Mouse (Mus musculus) liver, embryonic 15.5 days (tissue): ENCODE measurements around the gene Iqschfp. TPM values are rescaled to one million over a fixed set of nuclear protein-coding genes. Genes with fewer than 3 reads are reported as not detected.

Source experiments
- ATAC-seq: fragments of 200-750 bp; cut with Nextera tagmentation; 2 replicates; pipeline ENCODE4 v1.8.0; 2017; ENCODE audit warnings: moderate number of reproducible peaks, mild to moderate bottlenecking, moderate library complexity; ENCODE audit not compliant: insufficient read depth
- H3K27ac ChIP-seq: fragments of 300-500 bp; sonication (generic); replicated peaks from 2 replicates; pipeline ENCODE4 v1.5.1; 2015; ENCODE audit warnings: mild to moderate bottlenecking, inconsistent platforms
- H3K27me3 ChIP-seq: fragments of 300-500 bp; sonication (generic); 2 replicates; pipeline ENCODE4 v1.6.1; 2015; ENCODE audit warnings: mild to moderate bottlenecking, inconsistent platforms
- H3K36me3 ChIP-seq: fragments of 300-500 bp; sonication (generic); replicated peaks from 2 replicates; pipeline ENCODE4 v1.6.1; 2015; ENCODE audit warnings: moderate library complexity, mild to moderate bottlenecking, inconsistent platforms
- H3K4me1 ChIP-seq: fragments of 300-500 bp; sonication (generic); replicated peaks from 2 replicates; pipeline ENCODE4 v1.6.1; 2015; ENCODE audit warnings: inconsistent platforms
- H3K4me2 ChIP-seq: fragments of 300-500 bp; sonication (generic); 2 replicates; pipeline ENCODE4 v1.6.1; 2015; ENCODE audit warnings: moderate library complexity, mild to moderate bottlenecking, inconsistent platforms
- H3K4me3 ChIP-seq: fragments of 300-500 bp; sonication (generic); replicated peaks from 2 replicates; pipeline ENCODE4 v1.5.1; 2015; ENCODE audit warnings: mild to moderate bottlenecking, inconsistent platforms
- H3K9ac ChIP-seq: fragments of 300-500 bp; sonication (generic); 2 replicates; pipeline ENCODE4 v1.6.1; 2015; ENCODE audit warnings: moderate library complexity, mild to moderate bottlenecking, inconsistent platforms
- H3K9me3 ChIP-seq: fragments of 300-500 bp; sonication (generic); replicated peaks from 2 replicates; pipeline ENCODE4 v1.6.1; 2016; ENCODE audit warnings: inconsistent platforms
- WGBS: fragments of 180-500 bp; shearing (Covaris S2); methylation state at CpG from one replicate; pipeline ENCODE4 v1.1.7; 2015; ENCODE audit warnings: mixed read lengths; ENCODE audit not compliant: insufficient replicate concordance; 5-methylcytosine and 5-hydroxymethylcytosine counted together
- polyA plus RNA-seq: library from polyadenylated mRNA; unstranded; fragments of >200 nt; fragmentation: Nextera tagmentation; extraction: Ambion mirVana; gene quantifications from 2 replicates; pipeline ENCODE4 v1.2.1, GENCODE M21; 2015

The Iqschfp gene
- polyA plus RNA-seq, 1 experiment from 2014 or later, result not detected

- Histone ChIP-seq H3K36me3 (no peaks in the 10 kb centered on the region), H3K4me1 (peaks cover 51% of the 10 kb centered on the region), H3K9ac (no peak overlapping the region), H3K9me3 (no peaks in the 10 kb centered on the region), H3K27me3 (peaks cover 65% of the 10 kb centered on the region), H3K27ac (no peak overlapping the region), H3K4me3 (no peak overlapping the region), H3K4me2 (no peak overlapping the region)
- 23% methylated on average over 6 of the region's 6 CpGs for WGBS
- ATAC-seq, result no peak
Measured at GRCm38 (mm10) chr3:68496513-68496912, 604.5 kb downstream of the Iqschfp start.

- ATAC-seq, result peak; percentile 88
- Histone ChIP-seq H3K27me3 (peaks cover 34% of the 10 kb centered on the region), H3K9me3 (no peaks in the 10 kb centered on the region), H3K27ac (no peak overlapping the region), H3K4me2 (peak overlapping the region; percentile 35), H3K9ac (no peak overlapping the region), H3K4me3 (no peak overlapping the region), H3K4me1 (peaks cover 34% of the 10 kb centered on the region), H3K36me3 (no peaks in the 10 kb centered on the region)
- WGBS, result 21% methylated on average over 6 of the region's 6 CpGs
Measured at GRCm38 (mm10) chr3:68499532-68500152, 607.6 kb downstream of the Iqschfp start.

DNA sequence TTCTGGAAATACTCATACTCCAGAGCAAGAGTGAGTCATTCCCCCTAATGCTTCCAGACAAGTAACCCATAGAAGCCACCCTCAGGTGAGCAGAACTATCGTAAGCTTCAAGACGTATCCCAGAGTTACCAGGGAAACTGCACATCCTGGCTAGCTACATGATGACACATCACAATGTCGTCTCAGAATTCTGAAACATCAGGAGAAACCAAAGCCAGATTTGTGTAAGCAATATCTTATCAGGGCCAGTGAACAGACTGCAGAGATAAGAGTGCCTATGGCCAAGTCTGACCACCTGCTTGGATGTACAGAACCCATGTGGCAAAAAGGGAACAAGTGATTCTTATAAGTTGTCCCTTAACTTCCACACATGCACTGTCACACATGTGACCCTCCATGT, 612.8 kb downstream of the Iqschfp start:
- no peak overlapping the region for H3K4me3 ChIP-seq
- no peaks in the 10 kb centered on the region for H3K27me3 ChIP-seq
- no peaks in the 10 kb centered on the region for H3K36me3 ChIP-seq
- H3K27ac ChIP-seq, result no peak overlapping the region
- H3K9ac ChIP-seq, result no peak overlapping the region
- no peaks in the 10 kb centered on the region for H3K9me3 ChIP-seq
- ATAC-seq, result no peak
- H3K4me2 ChIP-seq, result no peak overlapping the region
- peaks cover 35% of the 10 kb centered on the region for H3K4me1 ChIP-seq
- 63% methylated on average over 3 of the region's 3 CpGs for WGBS

DNA sequence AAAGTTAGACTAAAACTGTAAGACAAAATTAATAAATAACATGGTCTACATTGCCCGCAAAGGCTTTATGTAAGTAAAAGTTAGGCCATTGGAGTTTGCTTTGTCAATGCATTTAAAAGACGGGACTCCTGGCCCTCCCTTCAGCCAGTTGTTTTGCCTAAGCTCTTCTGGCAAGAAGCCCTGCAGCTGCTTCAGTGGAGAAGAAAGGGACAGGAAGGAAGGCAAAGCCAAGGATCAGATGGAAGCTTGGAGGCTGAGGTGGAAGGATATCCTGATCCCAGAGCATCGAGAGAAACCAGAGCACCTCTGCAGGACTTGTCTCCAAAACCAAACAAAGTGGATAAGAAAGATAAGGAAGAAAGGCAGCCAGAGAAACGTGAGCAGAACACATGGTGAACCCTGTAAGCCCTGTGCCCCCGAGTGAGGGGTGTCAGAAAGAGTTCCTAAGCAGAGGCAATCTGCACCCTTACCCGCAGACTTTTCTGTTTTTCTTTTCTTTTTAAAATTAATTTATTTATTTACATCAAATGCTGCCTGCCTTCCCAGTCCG, 614.8 kb downstream of the Iqschfp start:
- H3K27ac ChIP-seq, result no peak overlapping the region
- H3K9me3 ChIP-seq, result no peaks in the 10 kb centered on the region
- H3K9ac ChIP-seq, result no peak overlapping the region
- H3K4me1 ChIP-seq, result peaks cover 45% of the 10 kb centered on the region
- H3K27me3 ChIP-seq, result no peaks in the 10 kb centered on the region
- 37% methylated on average over 7 of the region's 7 CpGs for WGBS
- no peaks in the 10 kb centered on the region for H3K36me3 ChIP-seq
- H3K4me2 ChIP-seq, result no peak overlapping the region
- H3K4me3 ChIP-seq, result no peak overlapping the region
- ATAC-seq, result no peak

GRCm38 (mm10) chr3:68508629-68509028, 616.6 kb downstream of the Iqschfp start:
- Histone ChIP-seq H3K4me2 (no peak overlapping the region), H3K9me3 (no peaks in the 10 kb centered on the region), H3K4me1 (peaks cover 49% of the 10 kb centered on the region), H3K4me3 (no peak overlapping the region), H3K27me3 (no peaks in the 10 kb centered on the region), H3K9ac (no peak overlapping the region), H3K36me3 (no peaks in the 10 kb centered on the region), H3K27ac (no peak overlapping the region)
- 12% methylated on average over 6 of the region's 6 CpGs for WGBS
- peak; percentile 55; the same call in 1 of the 2 replicates for ATAC-seq

- no peaks in the 10 kb centered on the region for H3K27me3 ChIP-seq
- H3K4me3 ChIP-seq, result no peak overlapping the region
- H3K9me3 ChIP-seq, result no peaks in the 10 kb centered on the region
- H3K36me3 ChIP-seq, result no peaks in the 10 kb centered on the region
- peaks cover 49% of the 10 kb centered on the region for H3K4me1 ChIP-seq
- peak overlapping the region; percentile 69 for H3K27ac ChIP-seq
- peak; percentile 87 for ATAC-seq
- peak overlapping the region; percentile 49 for H3K4me2 ChIP-seq
- peak overlapping the region; percentile 21; the same call in 1 of the 2 replicates for H3K9ac ChIP-seq
- WGBS, result 23% methylated on average over 5 of the region's 5 CpGs
Measured at GRCm38 (mm10) chr3:68510872-68511271, 618.8 kb downstream of the Iqschfp start.

DNA sequence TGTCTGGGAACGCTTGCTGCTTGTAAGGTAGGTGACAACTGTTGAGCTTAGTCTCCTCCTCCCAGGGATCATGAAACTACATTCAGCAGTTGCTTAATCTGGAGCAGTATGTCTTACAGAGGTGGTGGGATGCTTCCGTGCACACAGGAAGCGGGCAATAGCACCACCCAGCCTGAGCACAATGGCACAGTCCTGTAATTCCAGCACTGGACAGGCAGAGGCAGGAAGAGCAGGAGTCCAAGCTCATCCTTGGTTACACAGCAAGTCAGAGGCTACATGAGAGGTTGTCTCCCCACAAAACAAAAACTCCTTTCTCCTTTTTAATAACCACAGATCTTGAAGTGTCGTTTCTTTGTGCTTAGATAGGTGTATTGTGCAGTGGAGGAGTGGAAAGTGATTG, 619.7 kb downstream of the Iqschfp start:
- H3K36me3 ChIP-seq, result no peaks in the 10 kb centered on the region
- no peaks in the 10 kb centered on the region for H3K27me3 ChIP-seq
- H3K4me2 ChIP-seq, result no peak overlapping the region
- H3K4me3 ChIP-seq, result no peak overlapping the region
- no peak overlapping the region for H3K9ac ChIP-seq
- 61% methylated on average over 4 of the region's 4 CpGs for WGBS
- no peaks in the 10 kb centered on the region for H3K9me3 ChIP-seq
- peaks cover 48% of the 10 kb centered on the region for H3K4me1 ChIP-seq
- H3K27ac ChIP-seq, result no peak overlapping the region
- ATAC-seq, result no peak

GRCm38 (mm10) chr3:68512327-68512726, 620.3 kb downstream of the Iqschfp start:
- no peak overlapping the region for H3K9ac ChIP-seq
- no peaks in the 10 kb centered on the region for H3K36me3 ChIP-seq
- no peak overlapping the region for H3K4me3 ChIP-seq
- no peaks in the 10 kb centered on the region for H3K27me3 ChIP-seq
- WGBS, result 85% methylated on average over 11 of the region's 11 CpGs
- no peak for ATAC-seq
- no peak overlapping the region for H3K4me2 ChIP-seq
- H3K9me3 ChIP-seq, result no peaks in the 10 kb centered on the region
- H3K27ac ChIP-seq, result no peak overlapping the region
- H3K4me1 ChIP-seq, result peaks cover 42% of the 10 kb centered on the region

DNA sequence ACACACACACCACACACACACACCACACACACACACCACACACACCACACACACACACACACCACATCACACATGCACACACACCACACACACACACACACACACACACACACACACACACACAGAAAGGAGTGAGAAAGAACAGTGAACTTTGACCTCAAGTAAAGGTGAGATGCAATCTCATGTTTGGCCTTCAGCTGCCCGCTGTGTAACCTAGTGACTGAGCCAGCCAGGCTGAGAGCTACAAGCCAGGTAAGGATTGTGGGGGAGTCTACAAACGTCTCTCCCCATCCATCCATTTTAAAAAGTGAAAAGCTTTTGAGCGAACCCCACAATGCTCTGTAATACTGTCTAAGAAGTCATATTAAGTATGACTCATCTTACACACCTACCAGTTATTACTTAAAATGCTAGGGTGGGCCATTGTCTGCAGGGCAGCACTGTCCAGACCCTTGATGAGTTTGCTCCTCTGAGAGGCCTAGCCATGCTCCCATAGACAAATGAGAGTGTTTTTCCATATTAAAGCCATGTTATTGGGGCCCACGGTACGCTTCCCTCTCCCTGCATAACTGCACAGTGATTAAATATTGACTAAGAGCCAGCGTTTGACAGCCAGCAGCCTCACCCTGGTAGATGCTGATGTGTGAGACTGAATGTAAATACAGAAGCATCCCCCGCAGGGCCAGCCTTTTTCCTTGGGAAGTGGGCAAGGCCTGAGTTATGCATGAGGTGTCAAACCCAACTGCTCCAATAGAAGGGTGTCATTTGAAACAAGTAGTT, 621.5 kb downstream of the Iqschfp start:
- Histone ChIP-seq H3K4me3 (no peak overlapping the region), H3K27ac (no peak overlapping the region), H3K4me2 (no peak overlapping the region), H3K4me1 (peaks cover 32% of the 10 kb centered on the region), H3K9ac (no peak overlapping the region), H3K9me3 (no peaks in the 10 kb centered on the region), H3K36me3 (no peaks in the 10 kb centered on the region), H3K27me3 (no peaks in the 10 kb centered on the region)
- no peak for ATAC-seq
- 68% methylated on average over 7 of the region's 7 CpGs for WGBS

DNA sequence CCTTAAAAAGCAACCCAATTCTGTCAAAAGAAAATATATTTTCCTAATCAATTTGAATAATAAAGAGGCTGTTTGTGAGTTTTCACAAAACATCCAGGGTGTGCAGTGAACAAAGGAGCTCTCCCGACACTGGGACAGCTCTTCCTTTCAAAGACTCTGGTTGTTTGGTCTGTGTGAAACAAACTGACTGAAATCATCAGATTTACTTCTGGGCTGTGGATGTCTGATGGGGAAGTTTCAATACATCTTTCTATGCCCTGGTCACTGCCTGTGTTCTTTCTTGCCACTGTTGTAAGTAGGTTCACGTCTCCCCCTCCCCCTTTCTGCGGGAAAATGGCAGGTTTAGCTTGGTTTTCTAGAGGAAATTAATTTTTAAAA, 622.1 kb downstream of the Iqschfp start:
- H3K36me3 ChIP-seq, result no peaks in the 10 kb centered on the region
- ATAC-seq, result no peak

GRCm38 (mm10) chr3:68514717-68515116, 622.7 kb downstream of the Iqschfp start:
- Histone ChIP-seq H3K9me3 (no peaks in the 10 kb centered on the region), H3K4me3 (no peak overlapping the region), H3K27me3 (no peaks in the 10 kb centered on the region), H3K4me1 (peaks cover 22% of the 10 kb centered on the region), H3K4me2 (no peak overlapping the region), H3K27ac (no peak overlapping the region), H3K9ac (no peak overlapping the region), H3K36me3 (no peaks in the 10 kb centered on the region)
- no peak for ATAC-seq
- WGBS, result 73% methylated on average over 3 of the region's 3 CpGs

More for the DNA sequence above, 622.1 kb downstream of the Iqschfp start:
- Histone ChIP-seq H3K4me2 (no peak overlapping the region), H3K4me3 (no peak overlapping the region), H3K4me1 (peaks cover 26% of the 10 kb centered on the region), H3K27me3 (no peaks in the 10 kb centered on the region), H3K9me3 (no peaks in the 10 kb centered on the region), H3K9ac (no peak overlapping the region), H3K27ac (no peak overlapping the region)
- WGBS, result 79% methylated on average over 3 of the region's 3 CpGs
